Mouse (Mus musculus): Measurements from ENCODE around the gene Olfr323. TPM values are rescaled to one million over a fixed set of nuclear protein-coding genes. Genes with fewer than 3 reads are reported as not detected.

The Olfr323 gene
- total and polyA plus RNA-seq, 3 experiments, result not detected

- Histone ChIP-seq H3K79me2 (replicated peaks; ENCODE audit: control insufficient read depth, extremely low read depth, insufficient read depth, poor library complexity, severe bottlenecking) (no peaks in the 10 kb centered on the region), H3K9me3 (replicated peaks; ENCODE audit: low read length) (no peaks in the 10 kb centered on the region), H3K27ac (ENCODE audit: insufficient read depth, low read depth) (no peak overlapping the region), H3K4me1 (ENCODE audit: control insufficient read depth in 1 of 2, insufficient read depth in 2 of 2) (no peaks in the 10 kb centered on the region), H3K9ac (ENCODE audit: insufficient read depth, low read depth) (no peak overlapping the region), H3K4me3 (replicated peaks in 1 of 3; ENCODE audit: low read depth in 2 of 3, low read length in 2 of 3, poor library complexity in 1 of 3) (no peak overlapping the region), H3K4me2 (ENCODE audit: insufficient read depth, low read depth, poor library complexity, severe bottlenecking) (no peak overlapping the region), H3K36me3 (replicated peaks in 1 of 2; ENCODE audit: control insufficient read depth in 1 of 2, insufficient read depth in 1 of 2, low read length in 1 of 2) (no peaks in the 10 kb centered on the region), H3K27me3 (replicated peaks) (peaks cover 92% of the 10 kb centered on the region)
- in situ Hi-C loops (cut with MboI; ENCODE audit: low pct_ligation_motif_present, low pct_unique_long_range_greater_than_20kb, low sequenced_read_pairs) (no loop called here), dilution Hi-C loops (cut with MboI; ENCODE audit: extremely low pct_ligation_motif_present, extremely low pct_unique_long_range_greater_than_20kb, low sequenced_read_pairs) (no loop called here)
- DNase-seq (ENCODE audit: extremely low read depth), result no peak
- TF ChIP-seq UBTF (IDR thresholded peaks at IDR 0.05; ENCODE audit: low read depth, low read length) (no peak), CHD1 (IDR thresholded peaks at IDR 0.05; ENCODE audit: low read depth, low read length) (no peak), POLR2A (IDR thresholded peaks at IDR 0.05; ENCODE audit: low read depth, low read length) (no peak), KAT2A (IDR thresholded peaks at IDR 0.05; ENCODE audit: insufficient replicate concordance, low read length) (no peak), SIN3A (IDR thresholded peaks at IDR 0.05; ENCODE audit: low read length) (no peak), HCFC1 (IDR thresholded peaks at IDR 0.05; ENCODE audit: low read depth, low read length) (no peak), ZMIZ1 (IDR thresholded peaks at IDR 0.05; ENCODE audit: low read depth, low read length) (no peak), NRF1 (IDR thresholded peaks at IDR 0.05; ENCODE audit: low read depth, low read length) (no peak), TCF12 (IDR thresholded peaks at IDR 0.05; ENCODE audit: low read depth, low read length) (no peak), NELFE (IDR thresholded peaks at IDR 0.05; ENCODE audit: low read depth, low read length) (no peak), ELF1 (IDR thresholded peaks at IDR 0.05; ENCODE audit: low read depth, low read length) (no peak), GABPA (IDR thresholded peaks at IDR 0.05; ENCODE audit: insufficient replicate concordance, low read depth, low read length) (no peak), ZC3H11A (IDR thresholded peaks at IDR 0.05; ENCODE audit: low read depth, low read length) (no peak), RCOR1 (conservative IDR thresholded peaks at IDR 0.05; ENCODE audit: low read depth, low read length) (no peak), USF2 (conservative IDR thresholded peaks at IDR 0.05; ENCODE audit: low read depth, low read length) (no peak), ZKSCAN1 (IDR thresholded peaks at IDR 0.05; ENCODE audit: borderline replicate concordance, low read depth, low read length) (no peak), MXI1 (IDR thresholded peaks at IDR 0.05; ENCODE audit: low read depth, low read length) (no peak), JUND (conservative IDR thresholded peaks at IDR 0.05; ENCODE audit: low read depth, low read length) (no peak), IRF4 (IDR thresholded peaks at IDR 0.05; ENCODE audit: low read depth, low read length) (no peak)
Measured at GRCm38 (mm10) chr11:58614526-58614925, 15.8 kb downstream of the Olfr323 start.

DNA sequence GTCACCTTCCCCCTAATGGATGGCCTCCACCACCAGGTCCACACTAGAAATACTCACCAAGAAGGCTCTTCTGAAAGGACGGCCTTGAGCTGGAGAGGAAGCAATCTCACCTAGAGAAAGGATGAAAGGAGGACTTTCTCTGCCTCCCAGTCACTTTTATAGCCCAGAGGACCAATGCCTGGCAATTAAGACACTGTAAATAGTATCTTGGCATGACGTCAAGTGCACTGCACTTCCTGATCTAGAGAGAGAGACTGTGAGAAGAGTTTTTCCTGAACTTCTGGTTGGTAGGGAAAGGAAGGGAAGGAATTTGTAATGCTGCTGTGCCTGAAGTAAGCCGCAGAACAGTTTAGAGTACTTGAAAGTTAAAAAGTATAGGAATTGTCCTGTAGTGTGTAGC, 16.9 kb downstream of the Olfr323 start:
- Histone ChIP-seq H3K4me2 (ENCODE audit: insufficient read depth, low read depth, poor library complexity, severe bottlenecking) (no peak overlapping the region), H3K27ac (ENCODE audit: insufficient read depth, low read depth) (no peak overlapping the region), H3K36me3 (replicated peaks in 1 of 2; ENCODE audit: control insufficient read depth in 1 of 2, insufficient read depth in 1 of 2, low read length in 1 of 2) (no peaks in the 10 kb centered on the region), H3K9me3 (replicated peaks; ENCODE audit: low read length) (no peaks in the 10 kb centered on the region), H3K4me3 (replicated peaks in 1 of 3; ENCODE audit: low read depth in 2 of 3, low read length in 2 of 3, poor library complexity in 1 of 3) (no peak overlapping the region), H3K27me3 (replicated peaks) (peaks cover 89% of the 10 kb centered on the region), H3K4me1 (ENCODE audit: control insufficient read depth in 1 of 2, insufficient read depth in 2 of 2) (no peaks in the 10 kb centered on the region), H3K9ac (ENCODE audit: insufficient read depth, low read depth) (no peak overlapping the region), H3K79me2 (replicated peaks; ENCODE audit: control insufficient read depth, extremely low read depth, insufficient read depth, poor library complexity, severe bottlenecking) (no peaks in the 10 kb centered on the region)
- no peak for TF ChIP-seq IRF4 (IDR thresholded peaks at IDR 0.05; ENCODE audit: low read depth, low read length)
- no peak for TF ChIP-seq UBTF (IDR thresholded peaks at IDR 0.05; ENCODE audit: low read depth, low read length)
- TF ChIP-seq CHD2 (IDR thresholded peaks at IDR 0.05; ENCODE audit: low read length), result no peak
- no peak for TF ChIP-seq EP300 (IDR thresholded peaks at IDR 0.05; ENCODE audit: low read length)
- TF ChIP-seq ZKSCAN1 (IDR thresholded peaks at IDR 0.05; ENCODE audit: borderline replicate concordance, low read depth, low read length), result no peak
- TF ChIP-seq MAFK (IDR thresholded peaks at IDR 0.05; ENCODE audit: insufficient replicate concordance, low read length), result no peak
- no peak for TF ChIP-seq NELFE (IDR thresholded peaks at IDR 0.05; ENCODE audit: low read depth, low read length)
- no peak for TF ChIP-seq USF1 (IDR thresholded peaks at IDR 0.05; ENCODE audit: low read depth, low read length)
- TF ChIP-seq ZNF384 (IDR thresholded peaks at IDR 0.05; ENCODE audit: low read depth, low read length), result no peak
- no peak for TF ChIP-seq TBP (conservative IDR thresholded peaks at IDR 0.05; ENCODE audit: low read depth, low read length)
- TF ChIP-seq ETS1 (conservative IDR thresholded peaks at IDR 0.05; ENCODE audit: low read depth, low read length), result no peak
- TF ChIP-seq PAX5 (IDR thresholded peaks at IDR 0.05; ENCODE audit: low read length), result no peak
- no peak for TF ChIP-seq GABPA (IDR thresholded peaks at IDR 0.05; ENCODE audit: insufficient replicate concordance, low read depth, low read length)
- no peak for TF ChIP-seq E2F4 (IDR thresholded peaks at IDR 0.05; ENCODE audit: insufficient replicate concordance, low read depth, low read length)
- no peak for TF ChIP-seq HCFC1 (IDR thresholded peaks at IDR 0.05; ENCODE audit: low read depth, low read length)
- no peak for TF ChIP-seq MEF2A (IDR thresholded peaks at IDR 0.05; ENCODE audit: borderline replicate concordance, low read depth, low read length)
- in situ Hi-C loops (cut with MboI; ENCODE audit: low pct_ligation_motif_present, low pct_unique_long_range_greater_than_20kb, low sequenced_read_pairs) (no loop called here), dilution Hi-C loops (cut with MboI; ENCODE audit: extremely low pct_ligation_motif_present, extremely low pct_unique_long_range_greater_than_20kb, low sequenced_read_pairs) (no loop called here)
- DNase-seq (ENCODE audit: extremely low read depth), result no peak

Data from CH12.LX (cell line).